In genomic region chr5:119679614-119680328, GRCm38 (mm10) we compare ENCODE assay signal across 12 mouse cellular contexts. TPM values are rescaled to one million over a fixed set of nuclear protein-coding genes. Genes with fewer than 3 reads are reported as not detected.
DNase-seq lines count a peak whose midpoint lies in the region; ATAC-seq and TF ChIP-seq lines count a peak whose summit lies in the region.
"Had no signal": no experiment of that assay in that cellular context is flagged by ENCODE, and none has a peak within 500 bp of the region (broad histone marks: within the 10 kb centered on the region; RNA-seq: fewer than 3 reads in every experiment).

No protein-coding gene starts in this region.

- no peaks in the 10 kb centered on the region for H3K9me3 ChIP-seq in heart, embryonic 16.5 days (replicated peaks; ENCODE audit: control insufficient read depth, low read length)
- H3K9me3 ChIP-seq in midbrain, embryonic 11.5 days (ENCODE audit: control insufficient read depth, low read length), result no peaks in the 10 kb centered on the region
- no peaks in the 10 kb centered on the region for H3K9me3 ChIP-seq in midbrain, embryonic 15.5 days
- no peaks in the 10 kb centered on the region for H3K9me3 ChIP-seq in intestine, embryonic 15.5 days
- H3K9me3 ChIP-seq in stomach, postnatal 0 days (ENCODE audit: control insufficient read depth, low read length), result no peaks in the 10 kb centered on the region
- H3K9me3 ChIP-seq: forebrain, embryonic 15.5 days had no signal

- no peak for TF ChIP-seq CTCF in stomach, postnatal 0 days (IDR thresholded peaks at IDR 0.05; ENCODE audit: low read depth)

- H3K36me3 ChIP-seq in heart, embryonic 16.5 days (ENCODE audit: control insufficient read depth, insufficient read depth), result peaks cover 3% of the 10 kb centered on the region; the same call in 1 of the 2 replicates
- no peaks in the 10 kb centered on the region for H3K36me3 ChIP-seq in midbrain, embryonic 11.5 days (ENCODE audit: control insufficient read depth, insufficient read depth, low read length)
- no peaks in the 10 kb centered on the region for H3K36me3 ChIP-seq in midbrain, embryonic 15.5 days (replicated peaks)
- H3K36me3 ChIP-seq in intestine, embryonic 15.5 days, result peaks cover 10% of the 10 kb centered on the region
- H3K36me3 ChIP-seq in stomach, postnatal 0 days (ENCODE audit: control insufficient read depth, insufficient read depth, low read length), result 0 out of 2 replicates have a peak, but pooled peaks cover 4% of the 10 kb centered on the region
- H3K36me3 ChIP-seq: forebrain, embryonic 15.5 days had no signal

- peak overlapping the region; percentile 22 for H3K4me2 ChIP-seq in heart, embryonic 16.5 days (ENCODE audit: low read depth, low read length)
- no peak overlapping the region for H3K4me2 ChIP-seq in midbrain, embryonic 11.5 days
- no peak overlapping the region for H3K4me2 ChIP-seq in midbrain, embryonic 15.5 days
- peak overlapping the region; percentile 44 for H3K4me2 ChIP-seq in intestine, embryonic 15.5 days (replicated peaks)
- peak overlapping the region; percentile 35 for H3K4me2 ChIP-seq in stomach, postnatal 0 days (replicated peaks; ENCODE audit: low read depth)
- H3K4me2 ChIP-seq: forebrain, embryonic 15.5 days had no signal

- H3K4me1 ChIP-seq in heart, embryonic 16.5 days (ENCODE audit: control insufficient read depth, insufficient read depth, low read length), result no peaks in the 10 kb centered on the region; the same call in 1 of the 2 replicates
- no peaks in the 10 kb centered on the region for H3K4me1 ChIP-seq in midbrain, embryonic 11.5 days (ENCODE audit: control insufficient read depth, insufficient read depth, low read length)
- H3K4me1 ChIP-seq in midbrain, embryonic 15.5 days, result 0 out of 2 replicates have a peak, but pooled peaks cover 4% of the 10 kb centered on the region
- H3K4me1 ChIP-seq in intestine, embryonic 15.5 days (replicated peaks), result peaks cover 18% of the 10 kb centered on the region
- H3K4me1 ChIP-seq in stomach, postnatal 0 days (replicated peaks; ENCODE audit: control insufficient read depth, insufficient read depth), result no peaks in the 10 kb centered on the region

- ATAC-seq in heart, embryonic 16.5 days (replicated peaks; ENCODE audit: extremely low read depth, insufficient read depth, low FRiP score), result no peak
- ATAC-seq in midbrain, embryonic 11.5 days (ENCODE audit: low FRiP score), result no peak
- ATAC-seq in midbrain, embryonic 15.5 days (replicated peaks), result no peak
- ATAC-seq in intestine, embryonic 15.5 days, result no peak
- no peak for ATAC-seq in stomach, postnatal 0 days (ENCODE audit: low FRiP score, low TSS enrichment)
- ATAC-seq: forebrain, embryonic 15.5 days; hindbrain, embryonic 16.5 days had no signal

- WGBS in heart, embryonic 16.5 days, result 60% methylated on average over 10 of the region's 10 CpGs
- 7% methylated on average over 10 of the region's 10 CpGs for WGBS in midbrain, embryonic 11.5 days
- WGBS in midbrain, embryonic 15.5 days, result 9% methylated on average over 10 of the region's 10 CpGs
- WGBS in intestine, embryonic 15.5 days, result 60% methylated on average over 10 of the region's 10 CpGs
- 47% methylated on average over 10 of the region's 10 CpGs for WGBS in stomach, postnatal 0 days

- intact Hi-C loops in heart, postnatal 10 days (cut with DNase I), result loop anchor here (10.0 kb wide), 1 partner anchor 1115 kb away; the partner anchor contains the start of gene Med13l
- intact Hi-C loops in gastrocnemius, postnatal 14 days (cut with DNase I; ENCODE audit: low total_unique reads), result no loop called here

- no peak overlapping the region for H3K9ac ChIP-seq in heart, embryonic 16.5 days (ENCODE audit: low read length)
- no peak overlapping the region for H3K9ac ChIP-seq in midbrain, embryonic 11.5 days (ENCODE audit: low read length)
- H3K9ac ChIP-seq in midbrain, embryonic 15.5 days, result no peak overlapping the region
- H3K9ac ChIP-seq in intestine, embryonic 15.5 days, result no peak overlapping the region
- no peak overlapping the region for H3K9ac ChIP-seq in stomach, postnatal 0 days (ENCODE audit: low read length)
- H3K9ac ChIP-seq: forebrain, embryonic 15.5 days had no signal

- DNase-seq in heart, postnatal 10 days, result no peak
- DNase-seq in midbrain, embryonic 11.5 days (ENCODE audit: low spot score, missing footprints), result peak; percentile 90
- no peak for DNase-seq in stomach, postnatal 0 days (ENCODE audit: low spot score)
- DNase-seq in gastrocnemius, postnatal 14 days, result no peak
- DNase-seq: cerebellum, adult 9-10 months; right cerebral cortex, postnatal 4 days had no signal

- H3K27ac ChIP-seq in heart, embryonic 16.5 days (ENCODE audit: low read length), result no peak overlapping the region
- H3K27ac ChIP-seq in midbrain, embryonic 11.5 days (ENCODE audit: low read depth, low read length), result no peak overlapping the region
- no peak overlapping the region for H3K27ac ChIP-seq in midbrain, embryonic 15.5 days
- H3K27ac ChIP-seq in intestine, embryonic 15.5 days, result no peak overlapping the region
- no peak overlapping the region for H3K27ac ChIP-seq in stomach, postnatal 0 days (replicated peaks)
- H3K27ac ChIP-seq: forebrain, embryonic 15.5 days; left cerebral cortex, adult 2 months had no signal

- peaks cover 90% of the 10 kb centered on the region for H3K27me3 ChIP-seq in heart, embryonic 16.5 days (ENCODE audit: control insufficient read depth, insufficient read depth, low read length)
- peaks cover 94% of the 10 kb centered on the region for H3K27me3 ChIP-seq in midbrain, embryonic 11.5 days (ENCODE audit: control insufficient read depth, insufficient read depth, low read length)
- peaks cover 93% of the 10 kb centered on the region for H3K27me3 ChIP-seq in midbrain, embryonic 15.5 days (replicated peaks)
- H3K27me3 ChIP-seq in intestine, embryonic 15.5 days (replicated peaks), result peaks cover 15% of the 10 kb centered on the region; the same call in 1 of the 2 replicates
- peaks cover 9% of the 10 kb centered on the region; the same call in 1 of the 2 replicates for H3K27me3 ChIP-seq in stomach, postnatal 0 days (ENCODE audit: control insufficient read depth, insufficient read depth, low read length)

- no peak for TF ChIP-seq EP300 in stomach, postnatal 0 days (optimal IDR thresholded peaks at IDR 0.05)

- peak overlapping the region; percentile 32; the same call in 1 of the 2 replicates for H3K4me3 ChIP-seq in heart, embryonic 16.5 days (ENCODE audit: low read length)
- H3K4me3 ChIP-seq in midbrain, embryonic 11.5 days (ENCODE audit: low read depth, low read length), result no peak overlapping the region
- H3K4me3 ChIP-seq in midbrain, embryonic 15.5 days, result no peak overlapping the region
- H3K4me3 ChIP-seq in intestine, embryonic 15.5 days (replicated peaks), result peak overlapping the region; percentile 20
- peak overlapping the region; percentile 19; the same call in 1 of the 2 replicates for H3K4me3 ChIP-seq in stomach, postnatal 0 days (ENCODE audit: low read depth, low read length)
- H3K4me3 ChIP-seq: forebrain, embryonic 15.5 days; left cerebral cortex, adult 2 months had no signal

RNA-seq across cellular contexts. Expression of gene Tbx3, which starts 9.3 kb away (rescaled TPM):
- polyA plus RNA-seq in heart, embryonic 16.5 days (2015; fragmentation: Nextera tagmentation; extraction: Ambion mirVana), result 7.4 and 10.6 TPM in 2 replicates
- 10 to 100 TPM; 18.8 to 20.4 TPM for total RNA-seq in heart, postnatal 10 days (2021)
- 1.3 and 1.4 TPM in 2 replicates for polyA plus RNA-seq in midbrain, embryonic 11.5 days (2014; fragmentation: Nextera tagmentation; extraction: Ambion mirVana)
- 2.9 and 4.7 TPM in 2 replicates for polyA plus RNA-seq in midbrain, embryonic 15.5 days (2015; fragmentation: Nextera tagmentation; extraction: Ambion mirVana)
- 38.6 and 44.9 TPM in 2 replicates for polyA plus RNA-seq in intestine, embryonic 15.5 days (2015; fragmentation: Nextera tagmentation; extraction: Ambion mirVana)
- 6.8 and 7.5 TPM in 2 replicates for polyA plus RNA-seq in stomach, postnatal 0 days (2015; fragmentation: Nextera tagmentation; extraction: Ambion mirVana)
- total RNA-seq in gastrocnemius, postnatal 14 days (2021), result 1 to 10 TPM; 6.5 to 9.4 TPM

Comparison
In these comparisons a context has a peak if more than half of its experiments do, and no peak if none do; other contexts are left out.
1. H3K4me2 ChIP-seq: peak in heart, embryonic 16.5 days (single experiment), intestine, embryonic 15.5 days (single experiment) and stomach, postnatal 0 days (single experiment); none in midbrain, embryonic 11.5 days (single experiment) and midbrain, embryonic 15.5 days (single experiment).
2. H3K4me3 ChIP-seq: peak in heart, embryonic 16.5 days (single experiment), intestine, embryonic 15.5 days (single experiment) and stomach, postnatal 0 days (single experiment); none in midbrain, embryonic 11.5 days (single experiment) and midbrain, embryonic 15.5 days (single experiment).